Mouse (Mus musculus) cerebellum, adult 8-10 months (tissue): ENCODE data around the gene Plxdc2.
A peak's percentile ranks its signal among the peaks of the same experiment; 100 is the strongest.

ENCODE experiments used
- DNase-seq: peaks from one replicate; pipeline ENCODE4 v3.0.0; 2022

The Plxdc2 gene

GRCm38 (mm10) chr2:16356106-16356818, at the start of gene Plxdc2:
Gene Plxdc2, plus strand, starts transcription at chr2:16356304.
- DNase-seq = peak; percentile 59

- DNase-seq = no peak
These were observed 45.7 kb upstream of the Plxdc2 start for GRCm38 (mm10) chr2:16310387-16310786.

GRCm38 (mm10) chr2:16312400-16313070, 43.6 kb upstream of the Plxdc2 start:
- DNase-seq = peak; percentile 3

GRCm38 (mm10) chr2:16335194-16335781, 20.8 kb upstream of the Plxdc2 start:
- DNase-seq = no peak

GRCm38 (mm10) chr2:16344564-16344963, 11.5 kb upstream of the Plxdc2 start:
- no peak for DNase-seq

GRCm38 (mm10) chr2:16351106-16351505, 5.0 kb upstream of the Plxdc2 start:
- no peak for DNase-seq

- DNase-seq = no peak
These were observed 446 bp upstream of the Plxdc2 start for GRCm38 (mm10) chr2:16355611-16356105.

- DNase-seq = peak; percentile 30
These were observed 1.1 kb downstream of the Plxdc2 start for GRCm38 (mm10) chr2:16356921-16357837.

- no peak for DNase-seq
These were observed 1.8 kb downstream of the Plxdc2 start for GRCm38 (mm10) chr2:16357946-16358345.

GRCm38 (mm10) chr2:16359341-16359928, 3.3 kb downstream of the Plxdc2 start:
- DNase-seq = peak; percentile 30

GRCm38 (mm10) chr2:16364749-16365148, 8.6 kb downstream of the Plxdc2 start:
- no peak for DNase-seq

- DNase-seq = no peak
These were observed 9.8 kb downstream of the Plxdc2 start for GRCm38 (mm10) chr2:16365830-16366401.

- DNase-seq = no peak
These were observed 14.3 kb downstream of the Plxdc2 start for GRCm38 (mm10) chr2:16370419-16370818.

GRCm38 (mm10) chr2:16374288-16374687, 18.2 kb downstream of the Plxdc2 start:
- DNase-seq = no peak

GRCm38 (mm10) chr2:16386206-16386605, 30.1 kb downstream of the Plxdc2 start:
- no peak for DNase-seq

GRCm38 (mm10) chr2:16386692-16387091, 30.6 kb downstream of the Plxdc2 start:
- no peak for DNase-seq

- no peak for DNase-seq
These were observed 31.7 kb downstream of the Plxdc2 start for GRCm38 (mm10) chr2:16387787-16388186.

- no peak for DNase-seq
These were observed 41.4 kb downstream of the Plxdc2 start for GRCm38 (mm10) chr2:16397501-16397900.

GRCm38 (mm10) chr2:16398006-16398405, 41.9 kb downstream of the Plxdc2 start:
- DNase-seq = no peak

GRCm38 (mm10) chr2:16398896-16399295, 42.8 kb downstream of the Plxdc2 start:
- DNase-seq = no peak

GRCm38 (mm10) chr2:16406508-16406907, 50.4 kb downstream of the Plxdc2 start:
- DNase-seq = no peak
